Mouse (Mus musculus) hematopoietic stem cell, adult 5-6 weeks (primary cell): ENCODE measurements around the gene Prss43. TPM values are rescaled to one million over a fixed set of nuclear protein-coding genes. Genes with fewer than 3 reads are reported as not detected.

Source experiments
- ATAC-seq, 2 experiments: fragments of 125-278 bp in 1 of 2; replicated peaks in 1 of 2; 2 replicates each; pipeline ENCODE4 v1.8.0; 2016 to 2017; ENCODE audit warnings: inconsistent platforms in 2 of 2, mild to moderate bottlenecking in 2 of 2, moderate number of reproducible peaks in 2 of 2, low read depth in 1 of 2, moderate TSS enrichment in 1 of 2; ENCODE audit not compliant: low FRiP score in 2 of 2, poor library complexity in 2 of 2, severe bottlenecking in 2 of 2, insufficient read depth in 1 of 2, low TSS enrichment in 1 of 2
- total RNA-seq: library from RNA; stranded (forward); fragments of 172-1452, 232-1000 nt; gene quantifications from 2 replicates; pipeline ENCODE4 v1.2.3, GENCODE M21; 2017

Gene Prss43
- total RNA-seq, 1 experiment from 2014 or later = not detected

GRCm38 (mm10) chr9:110833021-110833420, 6.5 kb downstream of the Prss43 start:
- ATAC-seq = no peak

- no peak for ATAC-seq
Observed at GRCm38 (mm10) chr9:110834411-110834810, 7.9 kb downstream of the Prss43 start, which contains the start of gene Prss45. Gene Prss45, plus strand, starts transcription at chr9:110834588.

GRCm38 (mm10) chr9:110834961-110835360, 8.5 kb downstream of the Prss43 start:
- no peak for ATAC-seq

- ATAC-seq = no peak
Observed at GRCm38 (mm10) chr9:110836112-110836511, 9.6 kb downstream of the Prss43 start.

- ATAC-seq = no peak
Observed at GRCm38 (mm10) chr9:110840905-110841304, 14.4 kb downstream of the Prss43 start.

- peak; percentile 56 to 71; a peak in 3 of 4 replicates for ATAC-seq
Observed at GRCm38 (mm10) chr9:110841438-110841837, 14.9 kb downstream of the Prss43 start.

- no peak for ATAC-seq
Observed at GRCm38 (mm10) chr9:110844206-110844605, 17.7 kb downstream of the Prss43 start, which contains the start of gene Prss46. Gene Prss46, plus strand, starts transcription at chr9:110844506.

- ATAC-seq = no peak
Observed at GRCm38 (mm10) chr9:110849162-110849561, 22.7 kb downstream of the Prss43 start.

GRCm38 (mm10) chr9:110855903-110856302, 29.4 kb downstream of the Prss43 start:
- no peak for ATAC-seq

GRCm38 (mm10) chr9:110856920-110857319, 30.4 kb downstream of the Prss43 start:
- ATAC-seq = peak; percentile 37 to 74; a peak in 3 of 4 replicates

GRCm38 (mm10) chr9:110857781-110858472, 31.4 kb downstream of the Prss43 start, which contains the start of gene Prss50:
Gene Prss50, plus strand, starts transcription at chr9:110857967.
- peak in 1 of 2 experiments; percentile 42; a peak in 2 of 4 replicates for ATAC-seq

GRCm38 (mm10) chr9:110858523-110858922, 32.0 kb downstream of the Prss43 start:
- ATAC-seq = no peak

- peak; percentile 31 to 37; a peak in 1 of 4 replicates for ATAC-seq
Observed at GRCm38 (mm10) chr9:110858967-110859596, 32.6 kb downstream of the Prss43 start.

- peak; percentile 63 to 66 for ATAC-seq
Observed at GRCm38 (mm10) chr9:110871030-110871429, 44.5 kb downstream of the Prss43 start.

- peak in 1 of 2 experiments; percentile 12; a peak in 1 of 4 replicates for ATAC-seq
Observed at GRCm38 (mm10) chr9:110873681-110874659, 47.5 kb downstream of the Prss43 start.

GRCm38 (mm10) chr9:110874660-110875191, 48.2 kb downstream of the Prss43 start:
- no peak for ATAC-seq

GRCm38 (mm10) chr9:110875288-110875695, 48.8 kb downstream of the Prss43 start:
- no peak for ATAC-seq
